Mouse (Mus musculus) activated CD4-positive, CD25-positive, alpha-beta regulatory T cell, adult 4 months (primary cell): ENCODE measurements around the gene Nobox. TPM values are rescaled to one million over a fixed set of nuclear protein-coding genes. Genes with fewer than 3 reads are reported as not detected.

Experiments used
- ATAC-seq: one replicate; pipeline ENCODE4 v1.8.0; 2017
- polyA plus RNA-seq, 2 experiments: library from polyadenylated mRNA; unstranded; fragments of 100-300 nt; shearing (Covaris generic); gene quantifications; one replicate each; pipeline ENCODE4 v1.2.1; 2017

The Nobox gene
- polyA plus RNA-seq: not detected

DNA sequence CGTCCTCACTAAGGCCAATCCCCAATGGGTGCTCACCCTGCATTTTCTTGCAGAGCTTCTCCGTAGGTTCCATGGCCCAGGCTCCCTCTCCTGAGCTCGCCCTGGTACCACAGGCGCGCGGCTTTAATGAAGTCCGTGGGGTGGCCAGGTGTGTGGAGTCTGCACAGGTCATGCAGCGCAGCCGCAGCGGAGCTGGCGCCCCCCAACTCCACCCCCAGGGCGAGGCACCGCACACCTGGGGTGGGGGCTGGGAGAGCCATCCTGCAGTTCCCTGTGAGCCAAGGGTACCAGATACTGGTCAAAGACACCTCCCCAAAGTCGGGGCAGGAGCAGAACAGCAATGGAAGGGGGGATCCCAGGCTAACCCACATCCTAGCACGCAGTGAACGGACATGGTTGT lies at the start of gene Nobox:
TSS of gene Nobox (minus strand) at position 101 of the 400 bp plus-strand sequence.
- no peak for ATAC-seq

DNA sequence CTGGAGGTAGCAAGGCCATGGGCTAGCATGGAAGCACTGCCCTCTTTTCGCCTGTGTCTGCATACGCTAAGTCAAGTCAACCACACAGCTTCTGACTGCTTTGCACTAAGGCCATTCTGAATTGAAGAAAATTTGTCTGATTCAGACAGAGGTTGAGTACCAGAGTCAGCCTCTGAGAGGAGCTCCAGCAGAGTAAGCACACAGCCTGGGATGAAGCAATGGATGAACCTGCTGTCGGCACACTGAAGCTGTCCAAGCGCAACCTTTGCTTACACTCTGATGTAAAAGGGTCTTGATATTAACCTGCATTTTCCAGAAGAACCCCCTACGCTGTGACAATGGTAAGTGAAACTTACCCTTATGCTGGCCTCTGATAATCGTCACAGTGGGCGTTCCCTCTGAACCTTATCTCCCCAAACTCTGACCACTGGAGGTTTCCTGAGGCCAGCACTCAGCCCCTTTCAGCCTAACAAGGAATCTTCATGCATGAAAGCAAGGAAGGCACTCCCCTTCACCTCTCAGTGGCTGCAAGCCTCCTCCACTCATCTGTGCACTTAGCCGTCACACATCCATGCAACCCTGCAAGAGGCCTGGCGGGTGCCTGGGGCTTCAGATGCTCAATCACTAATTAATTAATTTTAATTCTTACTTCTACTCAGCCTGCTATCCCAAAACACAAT lies 45.3 kb upstream of the Nobox start:
- no peak for ATAC-seq

DNA sequence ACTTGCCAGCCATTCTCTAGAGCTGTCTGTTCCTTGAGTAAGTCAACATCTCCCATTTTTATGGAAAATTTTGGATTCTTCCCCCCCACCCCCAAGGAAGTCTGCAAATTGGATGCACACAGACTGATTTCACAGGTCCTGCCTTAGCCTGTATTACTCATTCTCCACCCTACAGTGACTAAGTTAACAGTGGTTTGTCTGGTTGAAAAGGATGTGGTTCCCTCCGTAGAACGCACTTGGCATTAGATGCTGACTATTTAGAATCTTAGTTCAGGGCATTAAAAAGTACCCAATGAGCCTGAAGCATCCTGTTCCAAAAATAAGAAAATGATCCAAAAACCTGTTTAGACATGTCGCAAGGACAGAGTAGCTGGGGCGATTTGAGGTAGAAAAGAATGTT lies 44.1 kb upstream of the Nobox start:
- ATAC-seq: no peak

DNA sequence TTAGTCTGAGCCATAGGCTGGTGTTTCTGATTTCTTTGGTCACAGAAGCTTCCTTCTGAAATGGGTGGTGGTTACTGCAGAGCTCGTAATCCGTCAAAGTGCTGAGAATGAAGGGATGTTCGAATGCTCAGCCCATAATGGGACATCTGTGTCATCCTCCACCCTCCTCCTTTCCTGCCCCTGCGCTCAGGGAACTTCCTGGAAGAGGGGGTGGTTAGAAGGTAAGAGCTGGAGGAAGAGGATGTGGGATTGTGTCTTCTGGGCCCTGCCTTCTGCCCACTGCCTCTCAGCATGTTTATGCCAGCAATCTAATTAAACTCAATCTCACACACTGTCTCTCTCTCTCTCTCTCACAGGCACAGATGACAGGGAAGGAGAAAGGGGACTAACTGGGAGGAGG lies 39.7 kb upstream of the Nobox start:
- ATAC-seq: peak; percentile 81

DNA sequence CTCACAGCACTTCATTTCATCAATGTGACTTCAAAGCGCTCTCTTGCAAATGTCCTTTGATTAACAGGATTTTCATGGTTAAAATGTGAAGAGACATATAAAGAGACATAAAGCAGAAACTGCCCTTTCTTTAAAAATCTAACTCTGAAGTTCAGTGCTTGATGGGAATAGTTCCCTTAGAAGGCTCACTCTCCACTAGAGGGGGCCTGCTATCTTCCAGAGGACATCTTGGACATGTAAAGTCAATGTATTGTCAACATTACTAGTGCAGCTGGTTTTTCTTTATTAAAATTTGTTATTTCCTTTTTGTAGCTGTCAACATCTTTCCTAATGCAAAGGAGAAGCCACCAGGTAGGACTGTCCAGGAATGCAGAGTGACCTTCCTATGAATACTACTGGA lies 38.3 kb upstream of the Nobox start:
- no peak for ATAC-seq

DNA sequence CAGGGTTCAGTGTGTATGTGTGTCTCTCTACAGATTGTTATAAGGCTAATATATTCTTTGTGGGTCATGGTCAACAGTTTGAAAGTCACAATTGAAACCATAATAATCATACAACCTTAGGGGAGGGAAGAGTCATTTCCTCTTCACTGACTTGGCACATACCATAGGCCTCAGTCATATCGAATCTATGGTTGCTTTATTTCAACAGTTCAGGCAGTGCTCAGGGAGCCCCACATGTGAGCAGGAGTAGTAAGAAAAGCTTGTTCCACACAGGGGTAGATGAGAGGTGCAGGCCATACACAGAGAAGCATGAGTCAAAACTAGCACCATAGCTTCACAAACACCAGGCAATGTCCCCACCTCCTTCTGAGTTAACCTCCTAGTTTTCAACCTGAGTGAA lies 33.7 kb upstream of the Nobox start:
- ATAC-seq: no peak

DNA sequence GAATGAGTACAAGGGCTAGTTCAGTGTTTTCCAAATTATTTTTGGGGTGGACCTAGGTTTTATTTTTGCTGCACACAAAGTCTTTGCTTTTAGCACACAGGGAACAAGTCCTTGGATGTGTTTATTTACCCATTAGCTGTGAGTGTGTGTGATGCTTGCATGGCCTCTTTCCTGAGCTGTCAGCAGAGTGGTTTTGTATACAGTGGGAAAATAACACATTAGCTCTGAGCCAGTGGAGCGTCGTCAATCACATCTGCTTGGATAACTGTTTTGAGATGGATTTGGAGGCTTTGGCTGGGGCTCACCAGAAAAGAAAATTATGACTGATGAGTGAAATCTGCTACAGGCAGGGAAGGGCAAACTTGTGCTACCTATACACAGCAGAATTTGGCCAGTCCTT lies 33.0 kb upstream of the Nobox start:
- no peak for ATAC-seq

DNA sequence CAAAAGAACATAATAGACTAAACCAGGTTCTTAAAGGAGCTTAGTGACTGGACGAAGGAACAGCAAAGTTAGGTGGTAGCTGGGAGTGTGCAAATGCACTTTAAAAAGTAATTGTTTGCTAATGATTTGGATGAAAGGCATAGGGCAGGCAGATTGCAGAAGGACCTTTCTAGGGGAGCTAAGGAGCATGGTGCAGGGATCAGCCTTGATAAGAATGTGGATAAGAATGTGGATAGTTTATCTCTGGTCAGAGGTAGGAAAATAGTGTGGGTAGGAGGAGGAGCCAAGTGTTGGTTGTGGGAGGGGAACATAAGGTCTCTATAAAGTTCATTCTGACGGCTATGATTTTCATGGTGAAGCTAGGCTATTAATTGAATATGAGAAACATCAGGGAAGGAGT lies 29.4 kb upstream of the Nobox start:
- no peak for ATAC-seq

DNA sequence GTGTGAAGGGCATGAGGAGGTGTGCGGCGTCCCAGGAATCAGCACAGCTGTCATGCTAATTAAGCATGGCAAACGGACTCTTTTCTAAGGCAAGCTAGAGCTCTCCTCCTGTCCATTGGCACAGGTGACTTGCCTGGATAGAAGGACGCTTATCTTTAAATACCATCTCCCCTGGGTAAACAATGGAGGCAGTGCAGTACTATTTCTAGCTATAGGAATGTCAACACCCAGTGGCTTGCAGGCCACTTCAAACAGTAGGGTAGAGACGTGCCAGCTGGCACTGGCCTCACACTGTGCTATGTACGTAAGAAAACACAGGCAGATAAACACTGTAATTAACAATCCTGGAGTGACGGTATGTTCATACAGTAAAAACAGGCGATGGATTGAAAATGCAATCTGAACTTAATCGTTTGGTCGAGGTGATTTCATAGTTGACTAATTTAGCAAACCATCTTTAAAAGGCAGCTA lies 28.2 kb upstream of the Nobox start:
- no peak for ATAC-seq

DNA sequence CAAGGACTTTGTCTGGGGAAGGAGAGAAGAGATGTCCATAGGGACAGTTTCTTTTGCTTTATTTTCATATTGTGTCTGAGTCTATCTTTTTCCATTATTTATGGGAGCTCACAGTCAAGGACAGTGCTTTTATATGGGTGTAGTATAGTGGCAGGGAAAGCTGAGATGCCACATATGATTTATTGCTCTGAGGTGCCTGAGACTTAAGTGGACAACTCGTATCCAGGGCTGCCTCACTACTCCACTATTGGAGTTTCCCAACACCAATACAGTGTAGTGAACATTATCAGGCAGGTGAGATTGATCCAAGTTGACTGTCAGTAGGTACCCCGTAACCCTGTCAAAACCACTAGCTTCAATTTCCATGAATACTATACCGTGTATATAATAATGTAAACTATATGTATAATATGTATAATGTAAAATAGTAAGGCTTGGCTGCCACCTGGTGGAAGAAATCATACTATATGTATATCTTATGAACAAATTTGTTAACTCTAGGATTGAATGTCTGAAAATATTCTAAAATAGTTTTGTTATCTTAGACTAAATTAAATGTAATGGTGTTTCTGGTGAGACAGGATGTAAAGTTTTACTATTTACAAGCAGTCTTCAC lies 26.4 kb upstream of the Nobox start:
- ATAC-seq: no peak

DNA sequence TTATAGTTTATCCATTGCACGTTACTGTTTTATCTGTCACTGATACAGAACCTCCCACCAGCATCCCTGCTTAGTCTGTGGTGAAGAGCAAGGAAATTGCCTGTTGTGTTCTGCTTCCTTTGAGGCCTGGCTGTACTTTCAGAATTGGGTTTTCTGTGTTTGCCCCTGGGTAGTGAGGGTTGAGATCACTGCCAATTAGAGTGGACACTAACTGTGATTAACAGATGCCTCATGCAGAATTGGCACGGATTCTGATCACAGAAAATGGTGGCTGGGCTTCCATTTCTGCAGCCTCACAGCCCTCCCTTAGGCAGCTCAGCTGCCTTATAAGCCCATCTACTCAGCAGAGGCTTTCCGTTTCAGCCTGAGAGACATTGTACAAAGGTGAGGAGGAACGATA lies 24.1 kb upstream of the Nobox start:
- no peak for ATAC-seq

DNA sequence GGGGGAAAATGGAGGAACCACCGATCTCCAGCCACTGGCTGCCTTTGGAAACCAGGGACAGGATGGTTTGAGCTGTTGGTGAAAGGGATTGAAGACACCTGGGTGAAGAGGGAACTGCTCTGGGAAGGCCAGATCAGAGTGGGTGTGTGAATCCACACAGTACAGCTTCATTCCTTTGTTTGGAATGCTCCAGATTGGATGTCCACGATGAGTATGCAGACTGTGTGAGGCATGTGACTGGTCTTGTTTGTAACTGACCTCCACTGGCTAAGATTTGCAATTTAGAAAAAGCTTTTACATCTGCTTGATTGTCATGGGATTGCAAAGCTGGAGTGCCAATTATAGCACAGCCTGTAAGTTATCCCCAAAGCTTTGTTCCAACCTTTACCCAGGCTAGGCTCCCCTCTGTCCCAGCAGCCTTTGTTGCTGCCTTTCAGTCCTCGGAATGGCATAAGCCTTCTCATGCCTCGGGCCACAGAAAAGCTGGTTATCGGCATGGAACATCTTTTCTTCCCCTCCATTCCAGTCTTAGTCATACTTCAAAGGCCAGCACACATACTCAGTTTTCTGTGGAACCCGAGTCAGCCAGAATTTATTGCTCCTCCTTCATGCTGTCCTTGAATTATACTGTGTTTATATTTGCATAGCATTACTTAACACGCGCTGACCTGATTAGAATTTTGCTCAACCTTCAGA lies 3.8 kb upstream of the Nobox start:
- ATAC-seq: no peak

DNA sequence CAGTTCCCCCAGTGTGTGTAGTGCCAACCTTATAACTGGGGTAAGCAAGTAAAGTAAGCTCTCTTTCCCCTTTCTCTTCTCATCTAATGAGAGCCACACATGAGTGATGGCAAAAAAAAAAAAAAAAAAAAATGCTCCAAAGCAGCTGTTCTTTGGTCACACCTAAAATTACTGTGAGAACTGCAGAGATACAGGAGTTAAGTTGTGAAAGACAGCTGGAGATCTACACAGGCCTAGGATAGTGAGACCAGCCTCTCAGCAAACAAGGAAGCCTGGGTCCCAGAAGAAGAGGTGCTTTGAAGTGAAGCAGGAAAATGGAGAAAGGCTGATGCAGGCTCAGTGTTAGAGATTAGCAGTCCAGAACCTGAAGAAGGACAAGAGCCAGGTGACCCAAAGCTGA lies 3.2 kb upstream of the Nobox start:
- ATAC-seq: no peak

DNA sequence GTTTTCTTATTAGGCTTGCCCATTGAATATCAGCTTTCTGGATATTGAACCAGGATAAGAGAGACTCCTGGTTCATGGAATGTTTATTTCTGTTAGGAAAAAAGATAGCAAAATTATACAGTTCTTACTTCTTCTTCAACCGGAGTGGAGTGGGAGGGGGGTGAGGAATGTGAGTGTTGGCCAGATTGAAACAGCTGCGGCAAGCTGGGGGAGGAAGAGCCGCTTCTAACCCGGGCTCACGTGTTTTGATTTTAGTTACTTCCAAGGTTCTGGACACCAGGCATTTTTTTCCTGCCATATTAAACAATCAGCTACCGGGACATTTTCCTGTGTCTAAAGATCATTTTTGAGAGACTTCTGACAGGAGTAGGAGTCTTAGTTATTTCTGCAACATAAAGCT lies 717 bp upstream of the Nobox start:
- ATAC-seq: no peak

DNA sequence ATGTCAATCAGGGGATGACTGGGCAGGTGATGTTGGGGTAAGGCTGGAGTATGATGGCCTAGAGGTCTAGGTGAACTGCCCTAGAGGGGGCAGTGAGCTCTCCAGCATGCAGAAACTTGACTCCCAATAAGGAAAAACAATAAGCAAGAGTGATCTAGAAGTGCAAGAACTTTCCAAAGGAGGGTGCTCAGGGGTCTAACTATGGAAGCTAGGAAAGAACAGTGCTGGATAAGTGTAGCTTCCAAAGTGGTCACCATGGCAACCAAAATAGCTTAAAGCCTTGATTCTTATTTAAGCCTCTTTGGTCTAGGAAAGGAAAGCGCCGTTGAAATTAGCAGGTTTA lies 11.9 kb downstream of the Nobox start:
- no peak for ATAC-seq

DNA sequence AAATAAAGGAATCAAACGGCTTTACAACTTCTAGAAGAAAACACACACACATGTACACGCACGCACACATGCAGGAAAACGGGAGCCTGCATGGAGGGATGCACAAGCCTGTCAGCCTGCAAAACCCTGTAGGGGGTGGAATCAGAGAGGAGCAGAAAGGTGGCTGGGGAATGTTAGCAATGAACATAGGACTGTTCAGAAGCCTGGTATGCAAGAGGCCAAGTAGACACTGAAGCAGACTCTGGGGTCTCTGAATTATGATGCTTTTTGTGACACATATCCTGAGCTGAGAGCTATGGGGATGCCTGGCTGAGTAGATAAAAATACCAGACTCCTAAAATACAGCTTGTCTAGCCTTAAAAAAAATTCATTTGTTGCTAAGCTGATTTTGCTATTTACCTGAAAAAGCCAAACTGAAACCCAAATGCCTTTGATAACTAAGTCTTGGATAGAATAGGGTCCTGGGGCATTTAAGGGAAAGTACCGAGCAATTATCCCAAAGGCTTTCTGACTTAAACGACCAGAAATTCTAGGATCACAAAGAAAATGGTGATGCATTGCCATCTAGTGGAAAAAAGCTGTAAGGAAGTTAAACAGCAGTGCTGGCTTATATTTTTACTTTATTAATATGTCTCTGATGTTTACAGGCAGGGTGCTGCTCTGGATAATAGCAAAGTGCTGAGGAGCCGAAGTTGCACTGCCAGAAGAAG lies 12.4 kb downstream of the Nobox start:
- ATAC-seq: no peak

DNA sequence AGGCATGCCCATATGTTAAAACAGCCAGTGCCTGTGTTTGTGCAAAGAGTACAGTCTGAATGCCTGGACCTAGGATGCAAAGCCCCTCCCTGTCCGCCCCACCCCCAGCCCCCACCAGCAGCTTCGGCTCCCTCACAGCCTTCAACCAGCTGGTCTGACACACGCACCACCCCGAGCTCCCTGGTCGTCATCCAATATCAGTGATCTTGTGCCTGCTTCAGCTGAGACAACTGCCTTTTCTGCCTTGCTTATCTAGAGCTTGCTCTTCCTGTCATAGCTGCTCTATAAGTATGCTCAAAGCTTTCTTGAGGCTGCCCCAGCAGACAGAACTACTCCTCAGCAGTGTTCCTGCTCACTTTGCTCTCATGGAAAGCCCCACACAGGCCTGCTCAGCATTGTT lies 13.4 kb downstream of the Nobox start:
- ATAC-seq: no peak

DNA sequence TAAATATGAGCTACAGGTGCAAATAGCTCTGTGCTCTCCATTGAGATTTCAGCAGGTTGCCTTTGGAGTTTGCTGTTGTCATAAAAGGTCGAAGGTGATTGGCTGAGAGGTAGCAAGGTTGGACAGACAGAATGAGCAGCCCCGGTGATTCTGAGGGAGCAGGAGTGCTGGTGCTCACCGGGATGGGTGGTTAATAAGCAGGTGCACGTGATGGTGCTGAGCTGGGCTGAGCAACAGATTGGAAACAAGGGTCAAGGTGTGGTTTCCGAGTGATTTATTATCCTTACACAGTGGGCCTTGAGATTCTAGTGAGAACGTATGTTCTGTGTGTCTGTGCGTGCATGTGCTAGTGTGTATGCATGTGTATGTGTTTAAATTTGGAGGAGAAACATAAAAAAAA lies 16.2 kb downstream of the Nobox start:
- ATAC-seq: no peak

DNA sequence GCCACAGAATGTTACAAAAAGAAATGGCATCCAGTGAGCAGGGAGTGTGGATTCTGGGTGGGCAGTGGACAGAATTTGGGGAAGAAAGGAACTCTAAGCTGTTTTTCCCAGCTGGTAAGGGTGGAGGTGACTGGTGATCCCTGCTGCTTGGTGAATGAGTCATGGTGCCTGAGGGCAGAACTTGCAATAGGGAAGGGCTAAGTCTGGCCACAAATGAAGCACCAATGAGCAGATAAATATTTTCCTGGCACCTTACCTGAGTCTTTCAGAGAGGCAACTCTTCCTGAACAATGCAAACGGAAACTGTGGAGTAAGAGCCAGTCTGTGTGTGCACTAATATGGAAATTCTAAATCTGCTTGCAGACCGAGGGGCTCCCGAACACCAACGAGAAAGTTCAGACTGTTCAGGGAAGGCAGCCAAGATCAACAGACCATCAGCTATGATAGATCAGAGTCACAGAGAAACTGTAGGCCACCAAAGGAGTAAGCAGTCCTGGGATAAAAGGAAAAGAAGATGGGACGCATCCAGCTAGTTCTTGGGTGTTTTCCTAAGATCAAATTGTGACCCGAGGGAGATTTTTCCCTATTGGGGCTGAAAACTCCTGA lies 16.8 kb downstream of the Nobox start:
- ATAC-seq: no peak

DNA sequence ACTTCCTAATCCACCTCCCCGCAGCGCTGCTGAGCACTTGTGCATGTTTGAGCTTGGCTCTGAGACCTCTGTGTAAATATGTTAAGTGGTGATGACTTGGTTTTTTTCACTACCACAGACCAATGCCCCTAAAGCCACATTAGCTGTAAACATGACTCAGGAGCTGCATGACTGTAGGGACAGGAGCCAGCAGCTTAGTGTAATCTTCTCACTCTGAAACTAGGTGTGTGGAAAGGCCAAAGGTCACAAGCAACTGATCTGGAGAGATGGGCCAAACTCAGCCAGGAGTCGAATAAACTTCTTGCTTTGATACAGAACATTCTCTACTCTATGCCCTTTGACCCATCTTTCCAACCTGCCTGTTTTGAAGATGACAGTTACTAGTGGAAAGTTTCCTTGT lies 17.3 kb downstream of the Nobox start:
- ATAC-seq: no peak

DNA sequence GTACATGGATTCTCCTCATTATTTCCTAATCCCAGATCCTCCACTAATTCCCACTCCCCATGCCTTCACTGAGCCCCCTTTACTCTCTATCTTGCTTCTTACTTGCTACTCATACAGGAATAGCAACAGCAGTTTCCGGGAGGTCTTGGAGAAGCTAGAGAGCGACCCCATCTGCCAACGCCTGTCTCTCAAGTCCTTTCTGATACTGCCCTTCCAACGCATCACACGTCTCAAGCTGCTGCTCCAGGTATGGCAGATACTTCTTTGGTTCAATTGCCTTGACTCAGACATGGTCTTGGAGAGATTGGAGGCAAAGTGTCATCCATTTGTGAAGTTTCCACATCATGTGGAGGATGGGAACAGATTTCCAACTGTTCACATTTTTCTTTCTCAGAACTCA lies 28.9 kb downstream of the Nobox start:
- no peak for ATAC-seq

DNA sequence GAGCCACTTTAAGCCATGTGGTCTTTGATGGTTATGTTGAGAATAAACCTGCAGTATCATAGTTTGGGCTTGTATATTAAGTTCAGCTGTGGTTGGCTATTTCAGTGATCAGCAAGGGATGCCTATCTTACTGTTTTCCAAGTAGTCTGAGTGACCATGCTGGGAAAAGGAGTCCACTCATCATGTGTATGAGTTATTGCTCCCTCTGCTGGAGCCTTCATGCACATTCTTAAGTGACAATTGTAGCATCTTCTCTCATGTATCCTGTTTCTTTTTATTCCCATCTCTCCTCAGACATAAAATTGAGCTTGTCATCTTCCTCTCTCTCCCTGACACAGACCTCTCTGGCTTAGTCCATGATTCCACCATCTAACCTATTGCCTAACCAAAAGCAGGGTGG lies 31.1 kb downstream of the Nobox start:
- no peak for ATAC-seq

DNA sequence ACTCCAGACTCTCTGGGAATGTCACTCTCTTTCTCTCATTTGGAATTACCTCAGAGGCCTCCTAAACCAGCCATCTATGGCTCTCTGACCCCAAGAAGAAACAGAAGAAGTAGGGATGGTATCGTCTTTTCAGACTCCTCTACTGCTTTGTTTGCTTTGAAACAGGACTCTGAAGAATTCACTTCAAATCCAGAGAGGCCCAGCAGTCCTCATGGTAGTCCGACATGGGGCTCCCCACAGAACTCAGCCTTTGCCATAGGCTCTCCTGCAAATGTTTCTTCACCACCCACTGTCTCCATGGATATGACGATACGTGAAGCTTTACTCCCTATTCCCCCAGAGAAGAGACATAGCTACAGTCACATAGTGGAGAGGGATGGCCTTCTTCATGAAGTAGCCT lies 35.2 kb downstream of the Nobox start:
- no peak for ATAC-seq
